Comparison of ENCODE assay signal across 30 mouse cellular contexts in genomic region chr7:132179049-132179448, GRCm38 (mm10). TPM values are rescaled to one million over a fixed set of nuclear protein-coding genes. Genes with fewer than 3 reads are reported as not detected.
"Had no signal": no experiment of that assay in that cellular context is flagged by ENCODE, and none has a peak within 500 bp of the region (broad histone marks: within the 10 kb centered on the region; RNA-seq: fewer than 3 reads in every experiment).

No protein-coding gene starts in this region.

- H3K4me1 ChIP-seq: heart, embryonic 13.5 days; heart, embryonic 15.5 days; hindbrain, embryonic 10.5 days; intestine, embryonic 15.5 days; kidney, embryonic 15.5 days had no signal

- H3K27ac ChIP-seq: heart, embryonic 13.5 days; heart, embryonic 15.5 days; hindbrain, embryonic 10.5 days; hindbrain, embryonic 12.5 days; hindbrain, embryonic 13.5 days; hindbrain, embryonic 14.5 days; hindbrain, embryonic 15.5 days; hindbrain, postnatal 0 days; intestine, embryonic 15.5 days; kidney, embryonic 15.5 days; kidney, postnatal 0 days; layer of hippocampus, adult 2 months; left cerebral cortex, adult 2 months had no signal

- H3K9ac ChIP-seq: heart, embryonic 13.5 days; heart, embryonic 15.5 days; hindbrain, embryonic 12.5 days; hindbrain, embryonic 13.5 days; hindbrain, embryonic 14.5 days; hindbrain, embryonic 15.5 days; intestine, embryonic 15.5 days; kidney, embryonic 15.5 days had no signal

- H3K9me3 ChIP-seq: heart, embryonic 13.5 days; heart, embryonic 15.5 days; hindbrain, embryonic 10.5 days; hindbrain, embryonic 12.5 days; hindbrain, embryonic 15.5 days; intestine, embryonic 15.5 days; kidney, embryonic 15.5 days had no signal

- H3K4me3 ChIP-seq: heart, embryonic 13.5 days; heart, embryonic 15.5 days; hindbrain, embryonic 10.5 days; hindbrain, embryonic 12.5 days; hindbrain, embryonic 13.5 days; hindbrain, embryonic 15.5 days; intestine, embryonic 15.5 days; kidney, embryonic 15.5 days; layer of hippocampus, adult 2 months; left cerebral cortex, adult 2 months had no signal

- DNase-seq: heart, postnatal 10 days; heart, postnatal 14 days; heart, postnatal 36 days; heart, postnatal 4 days; kidney, adult 11 months; kidney, adult 18-20 months; kidney, adult 2 months; kidney, adult 8-10 months; kidney, adult 9 months; kidney, postnatal 10 days; kidney, postnatal 14 days; kidney, postnatal 25 days; kidney, postnatal 36 days; kidney, postnatal 4 days; layer of hippocampus, adult 9-11 months; layer of hippocampus, postnatal 36 days had no signal

- H3K36me3 ChIP-seq: heart, embryonic 13.5 days; heart, embryonic 15.5 days; hindbrain, embryonic 10.5 days; hindbrain, embryonic 12.5 days; hindbrain, embryonic 13.5 days; hindbrain, embryonic 15.5 days; intestine, embryonic 15.5 days; kidney, embryonic 15.5 days had no signal

RNA-seq across cellular contexts. Expression of gene Cpxm2, which starts 24.5 kb away (rescaled TPM):
- total RNA-seq: hematopoietic stem cell, adult 5-6 weeks had no signal
